In genomic region chr5:63874880-63875279, GRCm38 (mm10) we compare ENCODE assay signal across 8 mouse cellular contexts.
A peak's percentile ranks its signal among the peaks of the same experiment; 100 is the strongest.
DNase-seq lines count a peak whose midpoint lies in the region; ATAC-seq lines count a peak whose summit lies in the region.

No protein-coding gene starts in this region.

- H3K9ac ChIP-seq in liver, embryonic 16.5 days (ENCODE audit: low read depth, low read length), result no peak overlapping the region

- no peak overlapping the region for H3K27ac ChIP-seq in liver, embryonic 16.5 days (ENCODE audit: low read length)

- WGBS in liver, embryonic 16.5 days (ENCODE audit: insufficient replicate concordance), result 58% methylated on average over 16 of the region's 16 CpGs

- H3K36me3 ChIP-seq in liver, embryonic 16.5 days (ENCODE audit: control insufficient read depth, insufficient read depth), result no peaks in the 10 kb centered on the region

- no peak overlapping the region for H3K4me2 ChIP-seq in liver, embryonic 16.5 days (ENCODE audit: low read depth, low read length)

- H3K4me1 ChIP-seq in liver, embryonic 16.5 days (ENCODE audit: control insufficient read depth, low read depth, low read length), result no peaks in the 10 kb centered on the region; the same call in 1 of the 2 replicates

- H3K27me3 ChIP-seq in liver, embryonic 16.5 days (ENCODE audit: control insufficient read depth, insufficient read depth, low read depth, low read length), result no peaks in the 10 kb centered on the region

- ATAC-seq in liver, embryonic 16.5 days (ENCODE audit: low read depth), result peak; percentile 76

- H3K4me3 ChIP-seq in liver, embryonic 16.5 days (ENCODE audit: low read depth, low read length), result no peak overlapping the region

- DNase-seq in urinary bladder, postnatal 25 days (ENCODE audit: low spot score), result peak; percentile 32
- DNase-seq in urinary bladder, adult 2 months (ENCODE audit: low spot score), result no peak
- DNase-seq in kidney, adult 11 months, result peak; percentile 73
- peak; percentile 85 for DNase-seq in yolk sac, embryonic 10.5 days (ENCODE audit: low spot score)
- DNase-seq in gastrocnemius, postnatal 25 days, result no peak
- no peak for DNase-seq in cerebellum, adult 9-11 months
- no peak for DNase-seq in cerebellum, postnatal 25 days

- no peaks in the 10 kb centered on the region for H3K9me3 ChIP-seq in liver, embryonic 16.5 days (replicated peaks; ENCODE audit: control insufficient read depth, low read length)

Comparison
In these comparisons a context has a peak if more than half of its experiments do, and no peak if none do; other contexts are left out.
1. DNase-seq: peak in urinary bladder, postnatal 25 days (single experiment), kidney, adult 11 months (single experiment) and yolk sac, embryonic 10.5 days (single experiment); none in urinary bladder, adult 2 months (single experiment), gastrocnemius, postnatal 25 days (single experiment), cerebellum, adult 9-11 months (single experiment) and cerebellum, postnatal 25 days (0 of 2).